Mouse (Mus musculus) intestine, embryonic 15.5 days (tissue): ENCODE results near the gene Sdf2. TPM values are rescaled to one million over a fixed set of nuclear protein-coding genes. Genes with fewer than 3 reads are reported as not detected.

Experiments
- ATAC-seq: fragments of 200-750 bp; cut with Nextera tagmentation; 2 replicates; pipeline ENCODE4 v1.8.0; 2017; ENCODE audit warnings: moderate TSS enrichment, moderate library complexity
- H3K27ac ChIP-seq: fragments of 300-500 bp; sonication (generic); 2 replicates; pipeline ENCODE4 v1.5.1; 2015; ENCODE audit warnings: mild to moderate bottlenecking, inconsistent platforms
- H3K27me3 ChIP-seq: fragments of 300-500 bp; sonication (generic); replicated peaks from 2 replicates; pipeline ENCODE4 v1.6.1; 2015; ENCODE audit warnings: inconsistent platforms
- H3K36me3 ChIP-seq: fragments of 300-500 bp; sonication (generic); 2 replicates; pipeline ENCODE4 v1.6.1; 2015; ENCODE audit warnings: inconsistent platforms
- H3K4me1 ChIP-seq: fragments of 300-500 bp; sonication (generic); replicated peaks from 2 replicates; pipeline ENCODE4 v1.6.1; 2015; ENCODE audit warnings: inconsistent platforms
- H3K4me2 ChIP-seq: fragments of 300-500 bp; sonication (generic); replicated peaks from 2 replicates; pipeline ENCODE4 v1.6.1; 2015; ENCODE audit warnings: mild to moderate bottlenecking, inconsistent platforms
- H3K4me3 ChIP-seq: fragments of 300-500 bp; sonication (generic); replicated peaks from 2 replicates; pipeline ENCODE4 v1.5.1; 2015; ENCODE audit warnings: inconsistent platforms
- H3K9ac ChIP-seq: fragments of 300-500 bp; sonication (generic); 2 replicates; pipeline ENCODE4 v1.6.1; 2015; ENCODE audit warnings: inconsistent platforms
- H3K9me3 ChIP-seq: fragments of 300-500 bp; sonication (generic); 2 replicates; pipeline ENCODE4 v1.6.1; 2016; ENCODE audit warnings: inconsistent platforms
- whole genome bisulfite sequencing: fragments of 180-500 bp; shearing (Covaris S2); methylation state at CpG from one replicate; pipeline ENCODE4 v1.1.7; 2015; 5-methylcytosine and 5-hydroxymethylcytosine counted together
- polyA plus RNA-seq: library from polyadenylated mRNA; unstranded; fragments of >200 nt; fragmentation: Nextera tagmentation; extraction: Ambion mirVana; gene quantifications from 2 replicates; pipeline ENCODE4 v1.2.1, GENCODE M21; 2015

Sdf2 gene
- 70.2 and 79.0 TPM in 2 replicates for polyA plus RNA-seq

DNA sequence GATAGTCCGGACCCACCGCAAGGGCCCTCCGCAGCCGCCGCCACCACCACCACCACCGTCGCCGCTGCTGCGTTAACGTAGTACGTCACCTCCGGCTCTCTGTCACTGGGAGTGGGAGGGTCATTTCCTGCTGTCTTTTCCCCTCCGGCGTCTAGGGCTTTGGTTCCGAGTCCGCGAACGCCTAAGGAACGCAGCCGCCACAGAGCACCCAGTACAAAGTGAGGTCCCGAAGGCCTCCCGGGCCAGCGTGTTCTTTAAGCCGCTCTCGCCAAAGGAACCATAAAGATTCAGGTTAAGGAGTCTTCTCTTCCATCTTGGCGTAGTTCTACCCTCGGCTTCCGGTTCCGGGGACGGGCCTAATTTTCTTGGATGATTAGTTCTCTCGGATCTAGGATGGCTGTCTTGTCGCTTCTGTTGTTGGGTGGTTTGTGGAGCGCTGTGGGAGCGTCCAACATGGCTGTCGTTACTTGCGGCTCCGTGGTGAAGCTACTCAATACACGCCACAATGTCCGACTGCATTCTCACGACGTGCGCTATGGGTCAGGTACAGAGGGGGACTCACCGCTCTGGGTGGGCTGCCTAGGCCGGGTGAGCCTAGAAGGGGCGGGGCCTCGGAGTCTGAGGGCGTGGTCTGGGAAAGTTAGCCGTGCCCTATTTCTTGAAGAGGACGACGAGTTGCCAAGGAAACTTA, at the start of gene Sdf2, which contains the start of gene Supt6:
Gene Sdf2 (plus strand): TSS at position 120 of the 691 bp plus-strand sequence.
Gene Supt6 (minus strand): TSS at position 361 of the 691 bp plus-strand sequence.
- H3K4me3 ChIP-seq, result peak within 1 kb of the TSS; percentile 92
- no peaks in the 10 kb centered on the region for H3K27me3 ChIP-seq
- H3K36me3 ChIP-seq, result no peaks in the 10 kb centered on the region
- WGBS, result under 1% methylated on average over 50 of the region's 50 CpGs
- peak; percentile 94 for ATAC-seq
- peak within 1 kb of the TSS; percentile 93 for H3K9ac ChIP-seq
- peak within 1 kb of the TSS; percentile 71 for H3K4me2 ChIP-seq
- peaks cover 19% of the 10 kb centered on the region for H3K4me1 ChIP-seq
- peak within 1 kb of the TSS; percentile 96 for H3K27ac ChIP-seq
- H3K9me3 ChIP-seq, result no peaks in the 10 kb centered on the region

DNA sequence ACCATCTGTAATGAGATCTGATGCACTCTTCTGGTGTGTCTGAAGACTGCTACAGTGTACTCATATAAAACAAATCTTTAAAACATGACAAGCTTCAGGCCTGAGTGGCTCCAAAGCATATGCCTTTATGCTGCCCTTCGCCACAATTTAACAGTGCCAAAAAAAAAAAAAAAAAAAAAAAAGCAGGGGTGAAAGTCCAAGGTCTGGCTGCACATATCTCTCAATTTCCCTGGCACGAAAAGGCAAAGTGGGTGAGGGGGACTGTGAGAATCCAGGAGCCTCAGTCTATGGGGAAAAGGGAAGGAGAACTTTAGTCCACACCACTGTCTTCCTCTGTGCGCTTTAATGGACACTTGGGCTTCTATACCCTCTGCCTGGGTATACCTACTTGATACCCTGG, 43.2 kb upstream of the Sdf2 start:
- H3K4me1 ChIP-seq, result peaks cover 15% of the 10 kb centered on the region; the same call in 1 of the 2 replicates
- H3K9me3 ChIP-seq, result no peaks in the 10 kb centered on the region
- no peak overlapping the region for H3K4me3 ChIP-seq
- H3K4me2 ChIP-seq, result no peak overlapping the region
- peaks cover 22% of the 10 kb centered on the region for H3K36me3 ChIP-seq
- ATAC-seq, result no peak
- H3K9ac ChIP-seq, result no peak overlapping the region
- 76% methylated on average over 3 of the region's 3 CpGs for WGBS
- H3K27me3 ChIP-seq, result no peaks in the 10 kb centered on the region
- no peak overlapping the region for H3K27ac ChIP-seq

DNA sequence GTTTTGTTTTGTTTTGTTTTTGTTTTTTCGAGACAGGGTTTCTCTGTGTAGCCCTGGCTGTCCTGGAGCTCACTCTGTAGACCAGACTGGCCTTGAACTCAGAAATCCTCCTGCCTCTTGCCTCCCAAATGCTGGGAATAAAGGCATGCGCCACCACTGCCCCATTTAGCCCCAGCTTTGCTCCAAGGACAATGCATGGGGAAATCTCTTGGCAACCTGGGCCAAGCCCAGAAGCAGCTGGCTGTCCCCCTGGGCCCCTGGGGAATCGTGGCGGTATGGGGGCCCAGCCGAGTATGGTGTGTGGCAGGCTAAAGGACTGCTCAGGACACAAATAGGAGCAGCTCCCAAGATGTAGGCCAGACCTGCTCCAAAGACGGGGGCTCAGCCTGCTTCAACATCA, 41.3 kb upstream of the Sdf2 start:
- Histone ChIP-seq H3K27ac (no peak overlapping the region), H3K4me3 (no peak overlapping the region), H3K9me3 (no peaks in the 10 kb centered on the region), H3K4me2 (no peak overlapping the region), H3K27me3 (no peaks in the 10 kb centered on the region), H3K4me1 (peaks cover 15% of the 10 kb centered on the region; the same call in 1 of the 2 replicates), H3K9ac (no peak overlapping the region), H3K36me3 (peaks cover 40% of the 10 kb centered on the region)
- WGBS, result 88% methylated on average over 6 of the region's 6 CpGs
- no peak for ATAC-seq

DNA sequence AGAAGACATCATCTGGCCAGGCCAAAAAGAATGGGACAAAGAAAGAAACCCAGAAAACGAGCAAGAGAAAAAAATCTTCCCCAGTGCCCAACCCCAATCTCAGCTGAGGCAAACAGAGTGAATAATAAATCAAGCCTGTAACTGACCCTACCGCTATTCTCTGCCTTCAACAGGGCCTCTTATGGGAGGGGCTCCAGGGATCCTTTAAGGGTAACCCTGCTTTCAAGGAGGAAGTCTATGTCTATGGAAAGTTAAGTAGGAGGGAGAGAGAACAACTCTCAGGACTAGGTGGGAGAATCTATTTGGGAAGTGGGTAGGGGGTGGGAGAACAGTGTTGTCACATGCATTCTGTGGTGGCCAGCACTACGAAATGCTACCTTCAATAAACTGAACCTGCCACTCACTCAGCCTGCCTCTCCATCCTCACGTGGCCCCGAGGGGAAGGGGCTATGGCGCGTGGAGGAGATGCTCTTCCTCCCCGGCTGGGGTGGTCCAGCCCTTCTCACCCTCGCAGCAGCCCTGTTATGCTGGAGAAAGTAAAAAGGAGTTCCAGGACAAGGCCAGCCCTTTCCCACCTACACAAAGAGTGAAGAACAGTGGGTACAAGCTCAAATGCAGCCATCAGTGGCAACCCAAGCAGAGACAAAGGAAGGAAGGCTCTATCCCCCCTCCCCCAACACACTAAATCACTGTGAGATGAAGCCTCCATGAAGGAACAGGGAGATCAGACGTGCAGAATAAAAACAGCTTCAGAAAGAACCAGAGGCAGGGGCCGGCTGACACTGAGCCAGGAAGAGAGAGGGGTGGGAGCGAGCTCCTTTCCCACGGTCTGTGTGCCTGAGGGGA, 40.0 kb upstream of the Sdf2 start:
- H3K9ac ChIP-seq, result no peak overlapping the region
- H3K4me2 ChIP-seq, result no peak overlapping the region
- H3K4me3 ChIP-seq, result no peak overlapping the region
- H3K9me3 ChIP-seq, result no peaks in the 10 kb centered on the region
- 58% methylated on average over 13 of the region's 13 CpGs for WGBS
- peaks cover 15% of the 10 kb centered on the region; the same call in 1 of the 2 replicates for H3K4me1 ChIP-seq
- H3K36me3 ChIP-seq, result peaks cover 48% of the 10 kb centered on the region
- H3K27ac ChIP-seq, result no peak overlapping the region
- peak; percentile 30; the same call in 1 of the 2 replicates for ATAC-seq
- no peaks in the 10 kb centered on the region for H3K27me3 ChIP-seq

DNA sequence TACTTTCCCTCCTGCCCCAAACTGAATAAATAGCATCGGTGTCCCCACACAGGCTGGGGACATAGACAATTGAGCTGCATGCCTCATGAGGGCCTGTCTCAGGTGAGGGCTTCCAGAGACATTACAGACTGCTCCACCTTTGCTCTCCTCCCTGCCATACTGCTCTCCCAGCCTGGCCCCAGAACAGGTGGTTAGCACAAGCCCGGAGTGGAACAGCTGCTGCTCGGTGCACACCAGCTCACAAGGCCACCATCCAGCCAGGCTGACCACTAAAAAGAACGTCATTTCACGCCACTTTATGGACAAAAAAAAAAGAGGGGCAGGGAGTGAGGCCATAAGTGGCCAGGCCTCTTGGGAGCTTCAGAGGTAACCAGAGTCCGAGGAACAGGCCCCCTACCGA, 38.4 kb upstream of the Sdf2 start:
- H3K9me3 ChIP-seq, result no peaks in the 10 kb centered on the region
- no peak overlapping the region for H3K27ac ChIP-seq
- H3K4me3 ChIP-seq, result no peak overlapping the region
- H3K4me1 ChIP-seq, result peaks cover 15% of the 10 kb centered on the region; the same call in 1 of the 2 replicates
- no peak for ATAC-seq
- H3K9ac ChIP-seq, result no peak overlapping the region
- H3K4me2 ChIP-seq, result no peak overlapping the region
- WGBS, result 88% methylated on average over 7 of the region's 7 CpGs
- peaks cover 52% of the 10 kb centered on the region for H3K36me3 ChIP-seq
- no peaks in the 10 kb centered on the region for H3K27me3 ChIP-seq

DNA sequence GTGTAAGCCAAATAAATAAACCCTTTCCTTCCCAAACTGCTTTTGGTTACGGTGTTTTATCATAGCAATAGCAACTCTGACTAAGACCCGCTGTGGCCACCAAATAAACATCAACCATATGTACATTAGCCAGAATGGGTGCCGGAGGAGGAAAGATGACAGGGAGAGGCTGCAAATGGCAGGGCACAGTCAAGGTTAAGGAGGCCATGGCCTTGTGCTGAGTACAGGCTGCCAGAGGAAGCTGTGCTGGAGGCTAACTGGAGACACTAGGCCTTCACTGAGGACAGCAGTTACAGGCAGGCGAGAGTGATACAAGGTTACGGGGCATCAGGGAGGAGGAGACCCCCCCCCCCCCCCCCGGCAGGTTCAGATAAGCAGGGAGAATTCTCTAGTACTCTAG, 35.7 kb upstream of the Sdf2 start:
- no peak overlapping the region for H3K27ac ChIP-seq
- peaks cover 68% of the 10 kb centered on the region for H3K36me3 ChIP-seq
- H3K4me3 ChIP-seq, result no peak overlapping the region
- ATAC-seq, result no peak
- H3K27me3 ChIP-seq, result no peaks in the 10 kb centered on the region
- 85% methylated on average over 6 of the region's 6 CpGs for WGBS
- H3K9ac ChIP-seq, result no peak overlapping the region
- H3K9me3 ChIP-seq, result no peaks in the 10 kb centered on the region
- H3K4me2 ChIP-seq, result no peak overlapping the region
- peaks cover 9% of the 10 kb centered on the region; the same call in 1 of the 2 replicates for H3K4me1 ChIP-seq

DNA sequence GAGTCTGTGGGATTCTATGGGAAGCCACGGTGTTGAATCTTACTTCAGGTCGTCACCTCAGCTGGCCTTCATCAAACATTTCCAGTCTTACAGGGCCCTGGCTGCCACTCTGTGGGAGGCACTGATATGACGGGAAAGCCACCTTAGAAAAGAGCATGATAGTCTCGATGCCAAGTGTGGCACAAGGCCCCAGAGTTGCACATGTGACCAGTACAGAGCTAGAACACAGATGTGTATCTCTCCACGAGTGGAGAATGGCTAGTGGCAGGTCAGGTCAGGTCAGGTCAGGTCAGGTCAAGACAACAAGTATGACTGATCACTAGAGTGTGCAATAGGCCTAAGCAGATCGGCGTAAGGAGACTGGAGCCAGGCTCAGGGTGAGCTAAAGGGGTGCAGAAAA, 34.9 kb upstream of the Sdf2 start:
- H3K27ac ChIP-seq, result no peak overlapping the region
- no peaks in the 10 kb centered on the region for H3K27me3 ChIP-seq
- H3K36me3 ChIP-seq, result peaks cover 71% of the 10 kb centered on the region
- H3K9me3 ChIP-seq, result no peaks in the 10 kb centered on the region
- no peak for ATAC-seq
- H3K4me3 ChIP-seq, result no peak overlapping the region
- no peak overlapping the region for H3K9ac ChIP-seq
- H3K4me2 ChIP-seq, result no peak overlapping the region
- H3K4me1 ChIP-seq, result peaks cover 6% of the 10 kb centered on the region; the same call in 1 of the 2 replicates
- 62% methylated on average over 7 of the region's 7 CpGs for WGBS

DNA sequence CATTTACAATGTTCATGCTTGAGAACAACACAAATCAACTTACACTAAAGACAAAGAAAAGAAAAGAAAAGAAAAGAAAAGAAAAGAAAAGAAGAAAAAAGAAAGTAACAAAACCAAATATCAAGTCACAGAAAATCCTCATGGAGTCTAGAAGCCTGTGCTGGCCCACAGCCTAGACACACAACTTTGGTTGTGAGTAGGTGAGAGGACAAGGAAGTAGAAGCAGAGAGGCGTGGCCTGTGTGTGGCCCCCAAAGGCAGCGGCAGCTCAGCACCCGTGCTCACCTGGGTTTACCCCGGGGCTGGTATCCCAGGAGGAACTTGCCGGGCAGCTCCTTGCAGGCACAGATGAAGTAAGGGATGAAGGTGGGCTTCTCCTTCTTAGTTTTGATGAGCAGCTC, 34.0 kb upstream of the Sdf2 start:
- 81% methylated on average over 5 of the region's 5 CpGs for WGBS

DNA sequence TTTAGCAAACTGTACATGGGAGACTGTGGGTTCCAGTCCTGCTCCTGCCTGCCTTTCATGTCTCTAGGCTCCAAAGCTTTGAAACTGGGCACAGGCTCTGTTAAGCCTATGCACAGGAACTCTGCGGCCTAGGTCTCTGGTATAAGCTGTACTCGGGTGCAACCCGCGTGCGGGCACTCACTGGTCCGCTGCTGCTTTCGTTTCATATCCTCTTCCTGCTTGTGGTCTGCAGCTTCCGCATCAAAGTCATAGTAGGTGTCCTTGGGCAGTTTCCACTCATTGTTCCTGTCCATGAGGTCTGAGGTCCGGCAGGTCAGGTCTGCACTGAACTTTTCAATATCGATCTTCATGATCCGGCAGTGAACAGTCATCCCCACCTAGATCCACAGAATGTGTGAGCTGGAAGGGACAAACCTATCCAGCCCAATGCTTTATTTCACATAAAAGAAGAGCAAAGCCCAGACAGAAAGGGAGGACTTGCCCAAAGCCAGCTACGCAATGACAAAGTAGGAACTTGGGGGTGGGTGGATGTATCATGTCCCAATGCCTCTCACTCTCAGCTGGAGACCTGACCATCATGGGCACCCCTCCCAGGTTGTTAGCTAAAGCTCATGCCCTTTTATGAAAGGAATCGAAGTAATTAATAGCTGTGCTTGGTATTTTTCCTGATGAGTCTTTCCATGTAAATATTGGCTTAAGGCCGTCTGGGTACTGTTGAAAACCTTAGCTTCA, 32.3 kb upstream of the Sdf2 start:
- no peaks in the 10 kb centered on the region for H3K9me3 ChIP-seq
- H3K9ac ChIP-seq, result no peak overlapping the region
- no peak overlapping the region for H3K4me3 ChIP-seq
- H3K27ac ChIP-seq, result no peak overlapping the region
- peaks cover 69% of the 10 kb centered on the region for H3K36me3 ChIP-seq
- WGBS, result 93% methylated on average over 14 of the region's 14 CpGs
- no peaks in the 10 kb centered on the region for H3K4me1 ChIP-seq
- H3K27me3 ChIP-seq, result no peaks in the 10 kb centered on the region
- no peak for ATAC-seq
- no peak overlapping the region for H3K4me2 ChIP-seq

More for the DNA sequence above, 34.0 kb upstream of the Sdf2 start:
- H3K9me3 ChIP-seq, result no peaks in the 10 kb centered on the region
- H3K4me2 ChIP-seq, result no peak overlapping the region
- no peaks in the 10 kb centered on the region for H3K4me1 ChIP-seq
- H3K9ac ChIP-seq, result no peak overlapping the region
- H3K27me3 ChIP-seq, result no peaks in the 10 kb centered on the region
- H3K4me3 ChIP-seq, result no peak overlapping the region
- H3K36me3 ChIP-seq, result peaks cover 71% of the 10 kb centered on the region
- no peak overlapping the region for H3K27ac ChIP-seq
- no peak for ATAC-seq

DNA sequence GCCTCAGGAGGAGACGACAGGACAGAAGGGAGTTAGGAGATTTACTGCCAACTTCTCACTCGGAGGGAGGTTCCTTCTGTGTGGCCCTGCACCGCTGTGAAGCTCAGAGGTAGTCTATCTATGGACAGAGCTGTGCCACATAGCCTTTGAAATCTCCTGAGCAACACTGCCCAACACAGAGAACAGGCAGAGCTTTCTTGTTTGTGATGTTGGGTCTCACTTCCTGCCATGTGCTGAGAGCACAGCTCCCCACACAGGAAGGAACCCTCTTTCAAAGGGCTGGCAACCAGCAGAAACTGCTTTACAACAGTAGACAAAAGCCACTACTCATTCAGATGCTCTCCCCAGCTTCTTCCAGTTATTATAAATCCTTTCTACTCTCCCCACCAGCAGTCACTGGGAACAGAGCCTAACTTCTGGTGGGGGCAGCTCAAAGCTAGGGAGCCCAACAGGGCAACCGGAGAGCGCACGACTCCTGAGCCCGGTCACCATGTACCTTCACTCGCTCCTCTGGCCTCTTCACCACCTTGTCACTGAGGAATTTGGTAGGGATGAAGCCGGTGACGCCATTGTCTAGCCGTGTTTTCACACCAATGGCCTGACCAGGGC, 29.7 kb upstream of the Sdf2 start:
- no peak for ATAC-seq
- no peak overlapping the region for H3K27ac ChIP-seq
- peaks cover 70% of the 10 kb centered on the region for H3K36me3 ChIP-seq
- no peaks in the 10 kb centered on the region for H3K4me1 ChIP-seq
- H3K4me3 ChIP-seq, result no peak overlapping the region
- H3K27me3 ChIP-seq, result no peaks in the 10 kb centered on the region
- H3K9ac ChIP-seq, result no peak overlapping the region
- no peak overlapping the region for H3K4me2 ChIP-seq
- no peaks in the 10 kb centered on the region for H3K9me3 ChIP-seq
- 89% methylated on average over 11 of the region's 11 CpGs for WGBS

DNA sequence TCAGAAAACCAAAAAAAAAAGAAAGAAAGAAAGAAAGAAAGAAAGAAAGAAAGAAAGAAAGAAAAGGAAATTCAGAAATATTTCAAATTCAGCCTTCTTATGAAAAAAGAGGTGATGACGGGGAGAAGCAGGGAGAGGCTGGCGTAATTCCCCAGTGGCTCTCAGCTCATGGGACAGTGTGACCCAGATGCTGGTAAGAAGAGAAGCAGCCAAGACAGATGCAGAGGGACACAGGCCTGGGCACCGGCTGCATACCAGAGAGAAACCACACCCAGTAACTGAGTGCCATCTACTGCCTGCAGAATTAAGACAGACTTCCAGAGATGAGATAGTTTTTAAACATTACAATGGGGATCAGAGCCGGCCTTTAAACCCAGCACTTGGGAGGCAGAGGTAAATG, 22.0 kb upstream of the Sdf2 start:
- no peak overlapping the region for H3K4me3 ChIP-seq
- H3K27me3 ChIP-seq, result no peaks in the 10 kb centered on the region
- no peak overlapping the region for H3K4me2 ChIP-seq
- 84% methylated on average over 4 of the region's 4 CpGs for WGBS
- no peak overlapping the region for H3K9ac ChIP-seq
- peaks cover 87% of the 10 kb centered on the region for H3K36me3 ChIP-seq
- H3K27ac ChIP-seq, result no peak overlapping the region
- no peaks in the 10 kb centered on the region for H3K9me3 ChIP-seq
- no peaks in the 10 kb centered on the region for H3K4me1 ChIP-seq
- ATAC-seq, result no peak

DNA sequence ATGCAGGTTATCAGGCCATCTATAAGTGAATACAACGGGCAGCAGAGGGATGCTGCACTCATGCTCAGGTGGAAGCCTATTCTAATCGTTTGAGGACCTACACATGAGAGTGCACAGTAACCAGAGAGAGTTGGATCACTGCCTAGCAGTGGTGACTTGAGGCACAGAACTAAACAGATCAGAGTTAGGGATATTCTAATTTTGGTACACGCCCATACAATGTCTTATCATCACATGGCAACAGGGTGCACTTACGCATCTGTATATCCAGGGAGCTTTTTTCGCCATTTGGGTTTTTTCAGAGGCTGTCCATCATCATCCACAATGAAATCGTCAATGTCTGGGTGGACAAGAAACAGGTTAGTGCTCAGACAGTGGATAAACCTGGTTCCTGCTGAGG, 14.0 kb upstream of the Sdf2 start:
- Histone ChIP-seq H3K9me3 (no peaks in the 10 kb centered on the region), H3K4me2 (no peak overlapping the region), H3K4me1 (no peaks in the 10 kb centered on the region), H3K36me3 (peaks cover 67% of the 10 kb centered on the region), H3K4me3 (no peak overlapping the region), H3K9ac (no peak overlapping the region), H3K27me3 (no peaks in the 10 kb centered on the region), H3K27ac (no peak overlapping the region)
- no peak for ATAC-seq
- WGBS, result 91% methylated on average over 6 of the region's 6 CpGs
